Mouse (Mus musculus) heart, postnatal 14 days (tissue): ENCODE measurements around the gene Pxn. TPM values are rescaled to one million over a fixed set of nuclear protein-coding genes. Genes with fewer than 3 reads are reported as not detected.

Experiments used
- DNase-seq, 2 experiments: peaks; one replicate each; pipeline ENCODE4 v3.0.0; 2021 to 2022
- intact Hi-C: fragments of 180-260 bp; cut with DNase I; formaldehyde crosslinking; loops from one replicate; pipeline ENCODE4 v1.15.1; 2025
- total RNA-seq, 2 experiments: library from RNA; stranded (reverse); gene quantifications; 2 replicates each; pipeline ENCODE4 v1.2.3; 2021

Gene Pxn
- total RNA-seq, 2 experiments from 2014 or later: 52.4 to 54.2 TPM

DNA sequence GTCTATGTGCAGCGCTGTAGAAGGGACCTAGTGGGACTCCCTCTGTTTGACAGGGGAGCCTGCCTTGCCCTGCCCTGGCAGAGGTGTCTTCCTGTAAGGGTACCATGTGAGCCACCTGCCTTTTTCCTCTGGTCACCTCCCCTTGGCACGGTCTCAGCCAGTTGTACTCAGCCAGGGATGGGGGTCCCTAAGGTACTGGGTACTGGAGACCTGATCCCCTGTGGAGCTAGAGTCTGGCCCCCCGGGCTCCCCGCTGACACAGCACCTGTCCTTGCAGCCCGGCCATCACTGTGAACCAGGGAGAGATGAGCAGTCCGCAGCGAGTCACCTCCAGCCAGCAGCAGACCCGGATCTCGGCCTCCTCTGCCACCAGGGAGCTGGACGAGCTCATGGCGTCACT lies 40.1 kb downstream of the Pxn start:
- intact Hi-C loops: no loop called here

DNA sequence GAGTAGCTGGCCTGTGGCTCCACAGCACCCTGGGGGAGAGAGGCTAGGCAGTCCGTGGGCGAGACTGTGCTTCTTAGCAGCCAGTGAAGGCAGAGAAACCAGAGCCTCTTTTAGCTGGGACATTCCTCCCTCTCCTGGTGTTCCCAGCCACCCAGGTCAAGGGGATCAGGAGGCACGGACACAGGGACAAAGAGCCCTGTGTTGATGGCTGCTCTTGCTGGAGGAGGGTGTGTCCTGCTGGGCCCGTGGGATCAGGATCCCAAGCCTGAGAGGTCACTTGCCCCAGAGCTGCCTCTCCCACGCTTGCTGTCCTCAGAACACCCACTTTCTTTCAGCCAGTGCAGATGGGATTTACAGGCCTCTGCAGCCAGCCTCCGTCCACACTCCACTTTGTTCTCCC lies 40.5 kb downstream of the Pxn start:
- DNase-seq: no peak
- intact Hi-C loops: no loop called here

More for the DNA sequence above, 40.1 kb downstream of the Pxn start:
- no peak for DNase-seq

DNA sequence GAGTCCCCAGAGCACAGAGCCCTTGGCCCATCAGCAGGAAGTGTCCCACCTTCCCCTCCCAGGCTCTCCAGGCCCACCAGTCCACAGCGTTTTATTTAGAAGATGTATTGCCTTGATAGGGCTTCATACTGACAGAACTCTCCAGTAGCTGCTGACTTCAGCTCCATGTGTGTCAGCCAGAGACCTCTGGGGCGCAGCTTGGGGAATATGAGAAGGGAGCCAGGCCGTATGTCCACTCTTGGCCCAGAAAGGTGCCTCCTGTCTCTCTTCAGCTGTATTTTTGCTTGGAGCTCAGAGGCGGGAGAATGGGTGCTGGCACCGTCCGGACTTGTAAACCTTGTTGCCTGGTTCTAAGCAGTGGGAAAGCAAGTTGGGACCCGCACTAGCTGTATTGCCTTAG lies 40.9 kb downstream of the Pxn start:
- DNase-seq: no peak
- intact Hi-C loops: no loop called here

DNA sequence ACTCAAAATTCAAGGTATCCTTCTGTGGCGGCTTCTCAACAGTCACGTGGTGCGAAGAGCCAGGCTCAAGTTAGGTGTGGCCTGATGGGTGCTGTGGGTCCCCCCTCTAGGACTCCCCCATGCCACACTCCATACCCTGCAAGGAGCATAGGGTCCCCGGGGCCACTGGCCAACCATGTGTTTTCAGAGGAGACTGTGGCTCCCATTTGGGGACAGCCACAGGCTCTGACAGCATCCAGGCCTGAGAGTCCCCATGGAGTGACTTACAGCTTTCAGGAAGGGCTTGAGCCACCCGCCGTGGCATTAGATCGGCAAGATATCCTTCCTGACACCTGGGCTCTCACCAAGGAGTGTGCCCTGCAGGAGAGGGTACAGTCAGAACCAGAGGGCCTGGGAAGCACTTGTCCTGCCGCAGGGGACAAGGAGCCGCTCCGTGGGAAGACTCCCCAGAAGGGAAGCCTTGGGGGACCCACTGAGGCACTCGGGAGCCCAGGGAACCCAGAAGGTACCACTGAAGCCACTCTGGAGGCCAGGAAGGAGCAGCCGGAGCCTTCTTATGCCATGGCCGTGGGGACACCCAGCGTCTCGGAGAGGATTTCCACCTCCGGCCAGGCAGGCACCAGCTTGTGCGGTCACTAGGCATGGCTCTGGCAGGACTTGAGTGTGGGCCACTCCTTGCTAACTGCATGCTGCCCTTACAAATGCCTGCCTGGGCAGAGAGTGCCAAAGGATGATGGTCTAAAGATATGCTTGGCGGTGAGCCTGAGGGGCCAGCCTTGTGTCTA lies 42.2 kb downstream of the Pxn start:
- intact Hi-C loops: no loop called here
- no peak for DNase-seq

DNA sequence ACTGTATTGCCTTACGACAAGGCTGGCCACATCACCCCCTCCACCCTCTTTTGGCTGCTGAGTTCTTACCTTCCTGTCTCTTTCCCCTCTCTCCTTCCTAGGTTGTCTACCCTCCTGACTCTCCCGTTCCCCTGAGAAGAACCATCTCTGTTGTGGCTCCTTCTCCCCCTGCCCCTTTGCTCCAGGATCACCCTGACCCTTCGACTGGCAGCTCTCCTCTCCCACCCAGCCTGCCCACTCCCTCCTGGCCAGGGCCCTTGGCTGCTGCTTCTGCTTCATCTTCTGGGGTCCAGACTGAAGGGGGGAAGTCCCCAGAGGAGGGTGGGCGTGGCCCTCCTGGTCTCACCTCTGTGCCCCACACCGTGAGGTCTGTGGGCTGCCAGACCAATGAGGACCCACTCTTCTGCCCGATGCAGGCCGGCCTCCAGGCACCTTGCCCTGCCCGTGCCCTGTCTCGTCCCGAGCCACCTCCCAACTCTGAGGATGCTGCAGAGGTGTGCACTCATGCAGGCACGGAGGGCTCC lies 44.1 kb downstream of the Pxn start:
- DNase-seq: no peak
- intact Hi-C loops: no loop called here

DNA sequence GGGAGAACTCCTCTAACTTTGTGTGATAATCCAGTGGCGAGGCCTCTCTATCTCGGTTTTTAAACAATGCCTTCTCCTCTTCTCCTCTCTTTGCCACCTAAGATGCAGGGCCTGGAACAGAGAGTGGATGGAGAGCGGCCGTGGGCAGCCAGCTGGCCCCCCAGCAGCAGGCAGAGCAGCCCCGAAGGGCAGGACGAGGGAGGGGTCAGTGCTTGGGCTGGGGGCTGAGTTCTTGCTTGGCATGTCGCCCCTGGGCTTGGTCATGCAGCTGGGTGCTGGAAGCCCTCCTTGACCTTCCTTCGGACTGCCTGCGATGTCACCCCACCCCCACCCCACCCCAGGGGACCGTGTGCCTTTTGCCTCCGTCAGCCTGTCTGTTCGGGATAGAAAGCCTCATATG lies 44.9 kb downstream of the Pxn start:
- no peak for DNase-seq
- intact Hi-C loops: no loop called here

DNA sequence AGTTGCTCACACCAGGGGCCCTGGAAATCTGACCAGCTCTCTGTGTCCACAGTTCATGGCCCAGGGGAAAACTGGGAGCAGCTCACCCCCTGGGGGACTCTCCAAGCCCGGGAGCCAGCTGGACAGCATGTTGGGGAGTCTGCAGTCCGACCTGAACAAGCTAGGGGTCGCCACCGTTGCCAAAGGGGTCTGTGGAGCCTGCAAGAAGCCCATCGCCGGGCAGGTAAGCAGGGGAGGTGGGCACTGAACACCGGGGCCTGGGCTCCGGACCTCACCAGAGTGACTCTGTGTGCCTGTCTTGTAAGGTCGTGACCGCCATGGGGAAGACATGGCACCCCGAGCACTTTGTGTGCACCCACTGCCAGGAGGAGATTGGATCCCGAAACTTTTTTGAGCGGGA lies 45.3 kb downstream of the Pxn start:
- intact Hi-C loops: no loop called here
- DNase-seq: no peak

DNA sequence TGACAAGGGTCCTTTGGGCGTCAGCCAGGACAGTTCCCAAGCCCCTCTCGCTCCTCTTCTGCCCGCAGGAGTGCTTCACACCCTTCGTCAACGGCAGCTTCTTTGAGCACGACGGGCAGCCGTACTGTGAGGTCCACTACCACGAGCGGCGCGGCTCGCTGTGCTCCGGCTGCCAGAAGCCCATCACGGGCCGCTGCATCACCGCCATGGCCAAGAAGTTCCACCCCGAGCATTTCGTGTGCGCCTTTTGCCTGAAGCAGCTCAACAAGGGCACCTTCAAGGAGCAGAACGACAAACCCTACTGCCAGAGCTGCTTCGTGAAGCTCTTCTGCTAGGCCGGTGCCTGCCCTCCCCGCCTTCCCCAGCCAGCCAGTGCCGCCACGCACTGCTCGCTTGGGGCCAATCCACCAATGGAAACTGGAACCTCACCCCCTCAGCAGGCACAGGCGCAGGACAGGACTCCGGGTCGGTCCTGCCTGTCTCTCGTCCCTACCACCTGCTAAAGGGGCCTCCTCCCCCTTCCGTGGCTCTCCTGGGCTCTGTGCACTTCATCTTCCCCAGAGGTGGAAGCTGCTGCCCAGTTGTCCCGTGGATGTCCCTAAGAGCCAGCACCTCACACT lies 47.4 kb downstream of the Pxn start:
- intact Hi-C loops: no loop called here
- no peak for DNase-seq

DNA sequence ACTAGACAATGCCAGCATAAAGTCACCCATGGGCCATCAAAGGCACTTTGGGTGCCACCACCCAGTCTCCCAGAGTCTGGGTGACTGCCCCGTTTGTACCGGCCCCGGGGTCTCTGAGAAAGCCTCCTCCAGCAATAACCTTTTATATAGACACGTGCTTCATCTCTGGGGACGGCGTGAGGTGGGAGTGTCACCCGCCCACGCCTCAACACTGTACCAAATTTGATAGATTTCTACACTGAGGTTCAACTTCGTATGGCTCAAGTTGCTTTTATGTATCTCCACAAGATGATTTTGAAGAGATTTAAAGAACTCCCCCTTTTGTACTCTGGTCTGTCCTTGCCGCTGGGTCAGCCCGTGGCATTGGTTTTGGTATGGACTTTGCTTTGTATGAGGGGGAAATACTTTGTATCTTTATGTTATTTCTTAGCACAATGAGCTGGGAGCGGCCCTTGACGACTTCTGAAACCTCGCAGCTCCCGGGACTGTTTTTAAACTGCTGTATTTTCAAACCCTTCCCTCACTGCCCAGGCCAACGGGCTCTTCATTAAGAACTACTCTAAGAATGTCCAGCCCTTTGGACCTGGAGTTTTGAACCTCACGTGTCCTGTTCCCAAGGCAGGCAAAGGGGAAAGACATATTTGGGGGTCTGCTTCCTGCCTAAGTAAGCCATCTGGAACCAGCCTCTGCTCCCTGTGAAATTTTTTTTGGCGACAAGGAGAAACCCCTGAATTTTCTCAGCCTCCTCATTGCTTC lies 48.2 kb downstream of the Pxn start:
- no peak for DNase-seq
- intact Hi-C loops: no loop called here

DNA sequence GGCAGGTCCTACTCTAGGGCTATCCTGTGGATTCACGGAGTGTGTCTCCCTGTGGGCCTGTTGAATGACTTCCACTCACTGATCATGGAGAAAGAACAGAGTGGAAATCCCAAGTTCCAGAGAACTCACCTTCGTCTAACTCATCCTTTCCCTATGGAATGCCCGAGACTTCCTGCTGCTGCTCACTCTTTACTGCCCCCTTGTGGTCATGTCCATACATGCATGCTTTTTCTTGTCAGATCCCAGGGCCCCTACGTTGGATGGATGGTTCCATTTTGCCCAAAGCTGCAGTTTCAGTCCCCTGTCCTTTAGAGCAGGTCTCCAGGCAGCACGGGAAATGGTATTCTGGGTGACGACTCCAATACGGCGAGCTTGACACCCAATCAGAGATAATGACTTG lies 49.7 kb downstream of the Pxn start:
- intact Hi-C loops: no loop called here
- peak; percentile 73 to 85 for DNase-seq

DNA sequence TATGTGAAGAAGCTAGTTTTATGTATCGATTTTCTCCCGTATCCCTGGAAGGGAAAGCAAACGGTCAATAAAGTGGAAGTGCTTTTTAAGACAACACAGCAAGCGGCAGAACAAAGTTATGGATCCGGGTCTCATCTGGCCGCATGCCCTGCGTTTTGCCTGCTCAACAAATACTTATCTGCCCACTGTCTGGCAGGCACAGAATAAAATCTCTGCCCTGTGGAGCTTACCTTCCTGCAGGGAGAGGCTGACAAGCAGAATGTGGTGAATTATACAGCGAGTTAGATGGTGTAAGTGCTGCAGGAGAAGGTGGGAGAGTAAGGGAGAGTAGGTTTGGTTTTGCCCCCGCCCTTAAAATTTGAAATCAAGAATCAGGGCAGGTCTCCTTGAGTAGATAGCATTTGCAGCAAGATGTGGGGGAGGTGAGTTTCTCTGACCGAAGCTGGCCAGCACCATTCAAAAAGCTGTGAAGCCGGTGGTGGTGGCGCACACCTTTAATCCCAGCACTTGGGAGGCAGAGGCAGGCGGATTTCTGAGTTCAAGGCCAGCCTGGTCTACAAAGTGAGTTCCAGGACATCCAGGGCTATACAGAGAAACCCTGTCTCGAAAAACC lies 51.8 kb downstream of the Pxn start:
- intact Hi-C loops: loop anchor here (2.0 kb wide), 1 partner anchor 19 kb away; no protein-coding TSS in a partner anchor
- DNase-seq: no peak

DNA sequence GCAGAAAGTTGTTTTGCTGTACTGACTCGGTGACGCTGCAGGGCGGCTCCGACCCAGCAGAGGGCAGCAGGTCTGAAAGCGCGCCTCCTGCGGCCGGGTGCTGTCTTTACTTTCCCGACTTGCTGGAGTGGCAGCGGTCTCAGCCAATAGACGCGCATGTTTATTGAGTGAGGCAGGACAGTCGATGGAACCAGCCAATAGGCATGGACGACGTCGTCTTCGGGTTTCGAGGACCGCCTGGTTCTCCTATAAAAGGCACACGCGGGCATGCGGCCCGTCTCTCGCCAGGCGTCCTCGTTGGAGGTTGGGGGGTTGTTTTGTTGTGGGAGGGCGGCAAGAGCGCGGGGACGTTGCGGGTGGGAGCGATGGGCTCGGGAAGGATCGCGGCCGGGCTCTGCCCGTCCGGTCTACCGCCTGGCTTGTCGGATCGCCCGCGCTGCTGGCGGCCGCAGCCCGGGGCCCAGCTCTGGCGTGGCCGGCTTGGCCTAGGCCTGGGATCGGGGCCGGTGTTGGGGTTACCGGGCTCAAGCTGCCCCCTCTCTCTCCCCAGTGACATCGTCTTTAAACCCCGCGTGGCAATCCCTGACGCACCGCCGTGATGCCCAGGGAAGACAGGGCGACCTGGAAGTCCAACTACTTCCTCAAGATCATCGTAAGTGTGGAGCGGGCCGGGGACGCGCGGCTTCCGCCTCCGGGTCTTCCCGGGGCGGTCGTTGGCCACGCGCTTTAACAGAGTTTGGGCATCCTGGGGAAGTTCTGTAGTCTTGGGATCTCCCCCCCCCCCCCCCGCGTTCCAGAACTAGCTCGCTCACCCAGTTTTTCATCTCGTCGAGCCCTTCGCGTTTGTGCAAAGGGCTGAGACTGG lies 53.0 kb downstream of the Pxn start, which contains the start of gene Rplp0:
Gene Rplp0, plus strand, starts transcription at position 231 of the 865 bp plus-strand sequence.
- peak; percentile 100 for DNase-seq
- intact Hi-C loops: loop anchor here (2.0 kb wide), 1 partner anchor 21 kb away; no protein-coding TSS in a partner anchor

DNA sequence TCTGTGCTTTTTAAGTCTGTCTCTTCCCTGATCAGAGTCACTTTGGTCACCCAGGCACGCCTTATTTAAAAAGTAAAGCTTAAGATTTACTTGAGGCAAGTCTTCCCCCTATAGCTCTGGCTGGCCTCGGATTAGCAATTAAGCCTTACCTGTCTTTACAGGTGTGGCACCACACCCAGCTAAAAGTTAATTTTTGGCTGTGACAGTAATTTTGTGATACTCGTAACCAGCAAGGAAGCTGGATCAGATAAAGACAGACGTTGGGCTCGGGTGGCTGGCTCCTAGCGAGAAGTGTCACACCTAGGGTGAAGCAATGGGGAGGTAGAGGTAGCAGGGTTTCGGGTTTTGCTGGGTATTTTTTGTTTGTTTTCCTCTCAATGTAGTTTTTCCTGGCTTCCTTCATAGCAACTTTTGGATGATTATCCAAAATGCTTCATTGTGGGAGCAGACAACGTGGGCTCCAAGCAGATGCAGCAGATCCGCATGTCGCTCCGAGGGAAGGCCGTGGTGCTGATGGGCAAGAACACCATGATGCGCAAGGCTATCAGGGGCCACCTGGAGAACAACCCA lies 53.9 kb downstream of the Pxn start:
- DNase-seq: no peak
- intact Hi-C loops: no loop called here

DNA sequence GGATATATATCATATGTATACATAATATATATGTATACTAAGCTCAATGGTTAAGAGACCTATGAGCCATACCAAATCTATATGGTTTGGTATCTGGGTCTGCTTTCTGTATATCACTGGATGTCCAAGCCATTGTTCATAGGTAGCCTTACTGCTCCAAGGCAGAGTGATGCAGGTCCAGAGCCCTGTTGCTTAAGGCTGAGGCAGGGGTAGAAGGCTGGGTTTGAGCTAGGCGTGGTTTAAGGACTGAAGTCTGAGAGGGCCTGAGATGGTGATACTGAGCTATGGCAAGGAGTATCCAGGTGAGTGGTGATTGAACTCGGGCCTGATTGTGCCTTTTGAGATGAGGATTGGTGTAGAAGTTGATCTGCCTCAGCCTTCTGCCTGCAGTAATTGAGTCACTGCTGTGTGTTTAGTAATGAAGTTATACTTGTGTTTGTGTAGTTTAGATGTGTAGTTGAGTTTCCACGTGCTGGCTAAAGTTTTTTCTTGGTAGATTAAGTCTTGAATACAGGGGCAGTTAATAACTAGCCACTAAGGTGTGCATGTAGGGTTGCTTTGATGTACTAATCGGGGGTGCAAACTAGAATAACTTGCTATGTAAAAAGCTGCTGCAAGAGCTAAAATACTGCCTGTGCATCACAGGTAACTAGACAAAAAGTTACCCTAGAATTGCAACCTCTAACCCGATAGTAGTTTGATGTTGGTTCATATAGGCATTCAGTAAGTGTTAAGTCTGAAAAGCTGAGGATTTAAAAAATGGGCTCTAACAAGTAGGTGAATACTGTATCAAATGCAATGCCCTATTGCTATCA lies 57.5 kb downstream of the Pxn start:
- no peak for DNase-seq
- intact Hi-C loops: no loop called here

DNA sequence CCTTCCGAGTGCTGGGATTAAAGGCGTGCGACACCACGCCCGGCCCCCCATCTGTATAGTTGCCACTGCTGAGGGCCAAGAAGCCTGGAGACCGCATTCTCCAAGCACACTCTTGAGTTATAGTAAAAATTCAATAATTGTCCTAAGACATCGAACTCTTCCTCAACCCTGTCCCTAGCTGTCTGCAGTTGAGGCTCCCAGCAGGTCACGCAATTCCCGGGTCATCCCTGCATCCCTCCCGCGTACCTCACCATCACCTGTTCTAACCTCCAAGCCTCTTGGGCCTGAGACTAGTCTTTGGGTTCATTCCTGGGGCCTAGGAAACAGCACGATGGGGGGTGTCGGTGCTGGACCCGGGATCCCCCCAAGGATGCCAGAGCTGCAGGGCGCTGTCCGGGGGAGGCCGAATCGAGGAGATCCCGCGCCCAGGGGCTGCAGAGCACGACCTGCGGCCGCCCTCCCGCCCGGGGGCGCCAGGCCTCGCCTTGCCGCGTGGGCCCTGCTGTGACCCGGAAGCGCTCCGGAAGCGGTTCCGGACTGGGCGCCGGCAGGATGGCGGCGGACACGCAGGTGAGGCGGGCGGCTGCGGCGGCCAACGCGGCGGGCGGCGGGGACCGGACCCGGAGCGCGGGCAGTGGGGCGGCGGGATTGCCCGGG lies 58.4 kb downstream of the Pxn start, which contains the start of gene Gcn1l1:
Gene Gcn1l1, plus strand, starts transcription at position 518 of the 657 bp plus-strand sequence.
- peak; percentile 85 to 87 for DNase-seq
- intact Hi-C loops: no loop called here

DNA sequence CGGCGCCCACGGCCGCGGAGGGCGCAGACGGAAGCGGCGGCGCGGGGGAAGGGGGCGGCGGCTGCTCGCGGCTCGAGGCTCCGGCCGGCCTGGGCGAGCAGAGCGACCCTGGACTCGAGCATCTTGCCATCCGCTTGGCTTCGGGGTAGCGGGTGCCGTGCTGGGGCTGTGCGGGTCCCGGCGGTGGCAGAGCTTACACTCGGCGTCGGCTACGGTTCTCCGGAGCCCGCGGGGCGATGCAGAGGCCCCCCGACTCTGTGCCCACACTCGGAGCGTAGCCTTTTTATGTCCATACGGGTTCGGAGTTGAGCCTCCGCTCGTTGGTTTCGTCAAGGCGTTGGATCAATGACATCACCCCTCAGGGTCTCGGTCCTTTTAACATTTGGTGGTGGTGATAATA lies 58.9 kb downstream of the Pxn start:
- DNase-seq: no peak
- intact Hi-C loops: no loop called here

DNA sequence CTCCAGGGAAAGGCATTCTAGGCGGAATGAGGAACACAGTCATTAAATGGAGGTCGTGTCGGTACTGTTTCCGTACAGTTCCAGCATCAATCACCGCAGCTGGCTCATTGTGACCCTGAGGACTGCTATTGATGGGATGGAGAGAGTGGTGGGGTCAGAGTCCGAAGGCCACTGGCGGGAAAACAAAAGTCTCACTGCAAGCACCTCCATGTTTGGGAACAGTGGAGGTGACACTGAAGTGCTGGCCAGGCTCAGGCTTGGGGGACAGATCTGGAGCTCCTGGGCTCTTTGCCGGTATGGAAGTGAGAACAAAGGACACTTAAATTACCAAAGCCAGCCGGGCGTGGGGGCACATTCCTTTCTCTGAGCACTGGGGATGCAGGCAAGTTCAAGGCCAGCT lies 62.2 kb downstream of the Pxn start:
- no peak for DNase-seq
- intact Hi-C loops: no loop called here

DNA sequence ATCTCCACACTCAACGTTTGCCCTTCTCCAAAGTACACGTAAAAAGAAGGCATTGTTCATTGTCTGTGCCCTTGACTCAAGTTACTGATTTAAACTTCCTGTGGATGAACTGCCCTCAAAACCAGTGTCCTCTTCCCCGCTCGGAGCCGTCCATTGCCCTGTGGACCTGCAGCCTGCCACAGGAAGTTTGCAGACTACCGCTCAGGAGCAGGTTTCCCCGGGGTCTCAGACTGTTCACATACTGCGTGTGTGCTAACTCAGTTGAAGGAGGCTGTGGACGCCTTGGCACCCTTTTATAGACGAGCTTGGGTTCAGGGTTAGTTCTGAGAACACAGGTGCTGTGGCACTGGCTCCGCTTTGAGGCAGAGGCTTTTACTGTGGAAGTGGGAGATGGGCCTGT lies 62.8 kb downstream of the Pxn start:
- intact Hi-C loops: no loop called here
- no peak for DNase-seq
